Comparison of ENCODE assay signal across 9 mouse cellular contexts in genomic region chrX:16766156-16766555, GRCm38 (mm10). TPM values are rescaled to one million over a fixed set of nuclear protein-coding genes. Genes with fewer than 3 reads are reported as not detected.
A peak's percentile ranks its signal among the peaks of the same experiment; 100 is the strongest.
DNase-seq lines count a peak whose midpoint lies in the region; ATAC-seq and TF ChIP-seq lines count a peak whose summit lies in the region.
"Had no signal": no experiment of that assay in that cellular context is flagged by ENCODE, and none has a peak within 500 bp of the region (broad histone marks: within the 10 kb centered on the region; RNA-seq: fewer than 3 reads in every experiment).

No protein-coding gene starts in this region.

- no peaks in the 10 kb centered on the region for H3K9me3 ChIP-seq in kidney, postnatal 0 days (replicated peaks; ENCODE audit: low read length)
- H3K9me3 ChIP-seq in embryonic facial prominence, embryonic 14.5 days (ENCODE audit: control insufficient read depth, low read length): no peaks in the 10 kb centered on the region

- ATAC-seq in cerebellum, adult (ENCODE audit: insufficient number of reproducible peaks, low FRiP score, low TSS enrichment): no peak
- no peak for ATAC-seq in kidney, postnatal 0 days (replicated peaks; ENCODE audit: low FRiP score, low read depth)
- no peak for ATAC-seq in embryonic facial prominence, embryonic 14.5 days (ENCODE audit: low read depth)
- ATAC-seq in megakaryocyte progenitor cell, adult 5-6 weeks (replicated peaks; ENCODE audit: poor library complexity): no peak

- no peak overlapping the region for H3K27ac ChIP-seq in kidney, postnatal 0 days
- H3K27ac ChIP-seq in embryonic facial prominence, embryonic 14.5 days (replicated peaks; ENCODE audit: low read depth, low read length): no peak overlapping the region

- no peaks in the 10 kb centered on the region for H3K4me1 ChIP-seq in kidney, postnatal 0 days (replicated peaks; ENCODE audit: insufficient read depth, low read length)
- H3K4me1 ChIP-seq in embryonic facial prominence, embryonic 14.5 days (ENCODE audit: control insufficient read depth, insufficient read depth, low read length): no peaks in the 10 kb centered on the region

- peak; percentile 26 to 39 for DNase-seq in cerebellum, postnatal 10 days
- peak; percentile 17 for DNase-seq in kidney, postnatal 0 days (ENCODE audit: low spot score)
- no peak for DNase-seq in kidney, adult 11 months
- DNase-seq in embryonic facial prominence, embryonic 14.5 days (ENCODE audit: low spot score): peak; percentile 2
- peak; percentile 43 for DNase-seq in lung, postnatal 36 days
- DNase-seq in c-Kit-positive CD71-positive TER-119-positive erythroid progenitor cells, embryonic 14.5 days (ENCODE audit: low spot score): no peak

- WGBS in kidney, postnatal 0 days: 69% methylated on average over 4 of the region's 4 CpGs
- 69% methylated on average over 4 of the region's 4 CpGs for WGBS in embryonic facial prominence, embryonic 14.5 days

- H3K36me3 ChIP-seq in kidney, postnatal 0 days (ENCODE audit: insufficient read depth, low read length): no peaks in the 10 kb centered on the region
- H3K36me3 ChIP-seq in embryonic facial prominence, embryonic 14.5 days (ENCODE audit: control insufficient read depth, insufficient read depth, low read length): no peaks in the 10 kb centered on the region

- no peak overlapping the region for H3K9ac ChIP-seq in kidney, postnatal 0 days (ENCODE audit: low read depth, low read length)
- H3K9ac ChIP-seq in embryonic facial prominence, embryonic 14.5 days (ENCODE audit: low read depth, low read length): no peak overlapping the region

- TF ChIP-seq CTCF in kidney, postnatal 0 days (IDR thresholded peaks at IDR 0.05; ENCODE audit: low read depth): peak; percentile 62

- no peaks in the 10 kb centered on the region for H3K27me3 ChIP-seq in kidney, postnatal 0 days (ENCODE audit: insufficient read depth, low read length)
- H3K27me3 ChIP-seq in embryonic facial prominence, embryonic 14.5 days (replicated peaks; ENCODE audit: control insufficient read depth, insufficient read depth, low read length): no peaks in the 10 kb centered on the region

- no peak overlapping the region for H3K4me2 ChIP-seq in kidney, postnatal 0 days (ENCODE audit: low read length)
- H3K4me2 ChIP-seq in embryonic facial prominence, embryonic 14.5 days (ENCODE audit: low read depth, low read length): no peak overlapping the region

- no peak overlapping the region for H3K4me3 ChIP-seq in kidney, postnatal 0 days (replicated peaks; ENCODE audit: low read depth, low read length)
- H3K4me3 ChIP-seq in embryonic facial prominence, embryonic 14.5 days (ENCODE audit: low read depth, low read length): no peak overlapping the region

RNA-seq across cellular contexts. Expression of gene Maob, which starts 51.0 kb away (rescaled TPM):
- 2.6 and 3.4 TPM in 2 replicates for polyA plus RNA-seq in kidney, postnatal 0 days (2015; fragmentation: Nextera tagmentation; extraction: Ambion mirVana)
- polyA plus RNA-seq in embryonic facial prominence, embryonic 14.5 days (2014; fragmentation: Nextera tagmentation; extraction: Ambion mirVana): 17.1 and 17.8 TPM in 2 replicates
- 0.42 TPM in 1 of 2 replicates, not detected in the other for total RNA-seq in megakaryocyte progenitor cell, adult 5-6 weeks (2015)
- total RNA-seq in megakaryocyte progenitor cell, adult 5-6 weeks (2017): 0.07 TPM in 1 of 2 replicates, not detected in the other
- total RNA-seq: hematopoietic stem cell, adult 5-6 weeks had no signal

Comparison
In these comparisons a context has a peak if more than half of its experiments do, and no peak if none do; other contexts are left out.
1. DNase-seq: peak in cerebellum, postnatal 10 days (2 of 2), kidney, postnatal 0 days (single experiment), embryonic facial prominence, embryonic 14.5 days (single experiment) and lung, postnatal 36 days (single experiment); none in kidney, adult 11 months (single experiment) and c-Kit-positive CD71-positive TER-119-positive erythroid progenitor cells, embryonic 14.5 days (single experiment).